Mouse (Mus musculus) ES-Bruce4 (cell line): ENCODE data around the gene Mapk8ip1. TPM values are rescaled to one million over a fixed set of nuclear protein-coding genes. Genes with fewer than 3 reads are reported as not detected.
A peak's percentile ranks its signal among the peaks of the same experiment; 100 is the strongest.

Experiments used
- H3K27ac ChIP-seq: 2 replicates; pipeline ENCODE4 v1.5.1; 2012; ENCODE audit warnings: low read length, inconsistent platforms; ENCODE audit not compliant: insufficient read depth
- H3K27me3 ChIP-seq: 2 replicates; pipeline ENCODE4 v1.6.1; 2012; ENCODE audit warnings: mild to moderate bottlenecking, low read length, inconsistent platforms; ENCODE audit not compliant: control insufficient read depth, poor library complexity, insufficient read depth, severe bottlenecking
- H3K36me3 ChIP-seq: 2 replicates; pipeline ENCODE4 v1.6.1; 2012; ENCODE audit warnings: inconsistent platforms, mild to moderate bottlenecking, low read length, moderate library complexity; ENCODE audit not compliant: control insufficient read depth, poor library complexity, insufficient read depth, severe bottlenecking
- H3K4me1 ChIP-seq: one replicate; pipeline ENCODE4 v1.8.1; 2011; ENCODE audit warnings: low read length; ENCODE audit not compliant: control insufficient read depth, insufficient read depth
- H3K4me3 ChIP-seq: 2 replicates; pipeline ENCODE4 v1.5.1; 2011; ENCODE audit warnings: low read depth, mild to moderate bottlenecking, low read length
- H3K9ac ChIP-seq: 2 replicates; pipeline ENCODE4 v1.6.1; 2012; ENCODE audit warnings: low read depth, mild to moderate bottlenecking, inconsistent platforms; ENCODE audit not compliant: poor library complexity, severe bottlenecking
- H3K9me3 ChIP-seq: replicated peaks from 2 replicates; pipeline ENCODE4 v1.6.1; 2012; ENCODE audit warnings: mild to moderate bottlenecking, low read length, inconsistent platforms; ENCODE audit not compliant: control insufficient read depth, poor library complexity, insufficient read depth, severe bottlenecking
- CTCF ChIP-seq: IDR thresholded peaks from one replicate; pipeline ENCODE4 v1.8.1; 2011; ENCODE audit warnings: low read depth, low read length
- EP300 ChIP-seq: IDR thresholded peaks from 2 replicates; pipeline ENCODE4 v1.6.1; 2011; ENCODE audit warnings: low read depth, low read length; ENCODE audit not compliant: insufficient read depth
- POLR2A ChIP-seq: IDR thresholded peaks from one replicate; pipeline ENCODE4 v1.8.1; 2011; ENCODE audit warnings: low read length; ENCODE audit not compliant: insufficient read depth
- polyA plus RNA-seq: library from polyadenylated mRNA; stranded (reverse); fragments of >200 nt; gene quantifications from 2 replicates; pipeline ENCODE4 v1.2.4, GENCODE M21; 2011; ENCODE audit warnings: low read depth; ENCODE audit not compliant: missing spikeins, insufficient read depth, insufficient read length

Gene Mapk8ip1
- polyA plus RNA-seq, 1 experiment = 13.6 TPM

DNA sequence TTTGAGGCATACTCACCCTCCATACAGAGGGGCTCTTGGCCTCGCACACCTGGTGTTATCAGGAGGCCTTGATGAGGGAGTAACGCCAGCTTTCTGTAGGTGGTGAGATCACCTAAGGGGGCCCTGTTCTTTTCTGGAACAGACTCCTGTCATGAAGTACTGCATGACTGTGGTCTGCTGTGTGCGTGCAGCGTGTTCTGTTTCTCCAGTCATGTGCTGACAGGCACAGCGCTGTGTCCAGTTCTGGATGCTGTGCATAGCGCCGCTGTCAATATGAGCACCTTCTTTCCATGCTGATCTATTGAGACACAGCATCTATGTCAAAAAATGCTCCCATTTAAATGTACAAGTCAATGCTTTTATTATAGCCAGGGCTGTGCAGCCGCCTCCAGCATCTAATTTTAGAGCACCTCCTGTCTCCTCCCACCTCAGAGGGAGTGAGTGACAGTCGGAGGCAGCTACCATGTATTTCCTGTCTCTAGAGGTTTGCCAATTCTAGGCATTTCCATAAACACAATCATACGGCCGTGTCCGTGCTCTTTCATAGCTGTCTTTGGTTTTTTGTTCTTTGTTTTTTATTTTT lies 41.4 kb upstream of the Mapk8ip1 start:
- no peak overlapping the region for H3K4me3 ChIP-seq
- H3K27ac ChIP-seq = no peak overlapping the region
- no peaks in the 10 kb centered on the region for H3K9me3 ChIP-seq
- H3K27me3 ChIP-seq = no peaks in the 10 kb centered on the region
- H3K4me1 ChIP-seq = no peaks in the 10 kb centered on the region
- H3K9ac ChIP-seq = no peak overlapping the region
- no peak for TF ChIP-seq POLR2A
- TF ChIP-seq EP300 = no peak
- TF ChIP-seq CTCF = no peak
- H3K36me3 ChIP-seq = no peaks in the 10 kb centered on the region

DNA sequence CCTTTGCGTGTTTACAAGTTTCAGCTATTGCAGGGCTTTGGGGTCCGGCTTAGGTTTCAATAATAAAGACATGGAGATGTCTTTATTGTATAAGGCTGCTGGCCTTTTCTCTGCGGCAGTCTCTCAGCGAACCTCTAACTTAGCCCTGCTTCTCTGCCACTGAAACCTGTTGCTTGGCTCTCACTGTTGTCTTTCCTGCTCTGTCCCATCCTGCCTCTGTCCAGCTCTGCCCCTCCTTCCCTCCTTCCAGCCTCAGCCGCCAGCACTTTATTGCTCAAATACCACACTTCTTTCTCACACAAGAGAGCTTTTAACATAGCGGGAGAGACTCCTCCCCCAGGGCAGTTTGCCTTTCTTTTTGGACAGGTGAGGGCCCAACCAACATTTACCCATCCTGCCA lies 39.4 kb upstream of the Mapk8ip1 start:
- Histone ChIP-seq H3K4me3 (no peak overlapping the region), H3K9ac (no peak overlapping the region), H3K27ac (no peak overlapping the region), H3K36me3 (no peaks in the 10 kb centered on the region), H3K9me3 (no peaks in the 10 kb centered on the region), H3K4me1 (no peaks in the 10 kb centered on the region), H3K27me3 (no peaks in the 10 kb centered on the region)
- TF ChIP-seq CTCF (no peak), POLR2A (no peak), EP300 (no peak)

DNA sequence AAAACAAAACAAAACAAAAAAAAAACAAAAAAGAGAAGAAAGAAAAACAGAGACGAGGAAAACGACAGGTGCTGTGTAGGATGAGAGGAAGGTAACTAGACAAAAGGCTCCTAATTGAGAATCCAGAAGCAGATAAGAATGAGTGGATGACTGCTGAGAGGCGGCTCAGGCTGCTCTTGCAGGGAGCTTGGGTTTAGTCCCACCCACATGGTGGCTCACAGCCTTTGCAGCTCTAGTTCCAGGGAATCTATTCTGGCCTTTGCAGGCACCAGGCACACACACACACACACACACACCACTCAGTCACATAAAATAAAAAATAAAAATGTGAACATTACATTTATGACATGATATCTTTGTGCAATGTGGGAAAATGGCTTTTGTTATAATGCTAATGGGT lies 37.5 kb upstream of the Mapk8ip1 start:
- no peak overlapping the region for H3K27ac ChIP-seq
- no peak overlapping the region for H3K9ac ChIP-seq
- H3K4me1 ChIP-seq = no peaks in the 10 kb centered on the region
- H3K9me3 ChIP-seq = no peaks in the 10 kb centered on the region
- TF ChIP-seq EP300 (no peak), CTCF (no peak), POLR2A (no peak)
- no peaks in the 10 kb centered on the region for H3K27me3 ChIP-seq
- H3K36me3 ChIP-seq = no peaks in the 10 kb centered on the region
- H3K4me3 ChIP-seq = no peak overlapping the region

DNA sequence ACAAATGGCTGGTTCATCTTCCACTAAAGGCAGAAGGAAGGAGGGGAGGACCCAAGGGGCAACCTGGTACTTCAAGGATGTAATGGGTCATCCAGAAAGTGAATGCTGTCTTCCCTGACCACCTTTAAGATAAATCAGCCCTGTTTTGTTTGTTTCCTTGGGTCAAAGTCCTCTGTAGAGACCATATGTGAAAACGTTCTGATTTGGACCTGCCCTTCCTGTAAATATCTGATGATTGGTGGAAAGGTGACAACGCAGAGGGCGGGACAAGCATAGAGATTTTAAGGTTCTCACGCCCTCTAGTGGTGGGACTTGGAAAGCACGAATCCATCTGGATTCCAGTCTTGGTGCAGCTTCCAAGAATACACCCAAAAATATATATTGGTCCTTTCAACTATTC lies 36.8 kb upstream of the Mapk8ip1 start:
- Histone ChIP-seq H3K9me3 (no peaks in the 10 kb centered on the region), H3K27ac (no peak overlapping the region), H3K27me3 (no peaks in the 10 kb centered on the region), H3K9ac (no peak overlapping the region), H3K36me3 (no peaks in the 10 kb centered on the region), H3K4me3 (no peak overlapping the region), H3K4me1 (no peaks in the 10 kb centered on the region)
- peak; percentile 51 for TF ChIP-seq CTCF
- no peak for TF ChIP-seq POLR2A

DNA sequence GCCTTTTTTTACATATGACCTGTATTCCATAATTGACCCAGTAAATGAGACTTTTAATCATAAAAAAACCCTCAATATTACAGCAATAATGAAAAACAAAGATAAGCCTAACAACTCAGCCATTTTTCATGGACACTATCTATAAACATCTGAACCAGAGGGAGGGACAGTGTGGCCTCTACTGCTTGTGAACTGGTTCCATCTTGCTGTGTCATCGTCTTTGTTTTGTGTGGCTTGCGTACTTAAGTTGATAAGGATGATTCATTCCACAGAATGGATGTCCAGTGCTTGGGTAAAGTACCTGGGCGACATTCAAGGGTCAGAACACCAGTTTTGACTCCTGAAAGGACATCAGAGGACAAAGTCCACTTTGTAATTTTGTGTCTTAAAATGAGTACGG lies 36.3 kb upstream of the Mapk8ip1 start:
- H3K36me3 ChIP-seq = no peaks in the 10 kb centered on the region
- H3K4me3 ChIP-seq = no peak overlapping the region
- H3K9ac ChIP-seq = no peak overlapping the region
- peaks cover 2% of the 10 kb centered on the region for H3K4me1 ChIP-seq
- TF ChIP-seq EP300 = no peak
- no peak for TF ChIP-seq POLR2A
- TF ChIP-seq CTCF = no peak
- H3K27ac ChIP-seq = no peak overlapping the region
- H3K9me3 ChIP-seq = no peaks in the 10 kb centered on the region
- H3K27me3 ChIP-seq = no peaks in the 10 kb centered on the region

DNA sequence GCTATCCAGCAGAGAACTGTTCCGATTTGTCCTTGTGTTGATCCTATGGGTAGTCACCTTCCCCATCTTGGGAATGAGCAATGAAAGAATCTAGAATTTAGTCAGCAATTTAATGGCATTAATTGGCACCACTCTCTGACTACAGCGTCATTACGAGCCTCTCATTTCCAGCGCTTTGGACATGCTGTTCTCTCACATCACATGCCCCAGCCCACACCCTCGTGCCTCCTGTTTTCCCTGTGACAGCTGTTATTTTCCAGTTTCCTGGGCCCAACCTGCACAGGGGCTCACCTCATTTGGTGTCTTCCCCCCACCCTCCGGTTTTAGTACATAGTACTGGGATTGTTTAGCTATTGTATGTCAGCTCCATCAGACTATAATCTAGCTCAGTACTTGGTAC lies 34.0 kb upstream of the Mapk8ip1 start:
- Histone ChIP-seq H3K4me1 (peaks cover 2% of the 10 kb centered on the region), H3K27ac (no peak overlapping the region), H3K9ac (no peak overlapping the region), H3K9me3 (no peaks in the 10 kb centered on the region), H3K27me3 (no peaks in the 10 kb centered on the region), H3K4me3 (no peak overlapping the region), H3K36me3 (no peaks in the 10 kb centered on the region)
- TF ChIP-seq POLR2A (no peak), CTCF (no peak), EP300 (no peak)
